Mouse (Mus musculus) cerebellum, postnatal 4 days (tissue): Measurements from ENCODE around the gene Spata45.

Source experiments
- DNase-seq, 2 experiments: peaks; one replicate each; pipeline ENCODE4 v3.0.0; 2022; ENCODE audit warnings: low spot score in 2 of 2, mixed read lengths in 1 of 2

Spata45 gene

GRCm38 (mm10) chr1:191041352-191041751, 4.9 kb downstream of the Spata45 start:
- DNase-seq = no peak

GRCm38 (mm10) chr1:191042106-191042505, 5.7 kb downstream of the Spata45 start:
- DNase-seq = no peak

GRCm38 (mm10) chr1:191042688-191043087, 6.2 kb downstream of the Spata45 start:
- no peak for DNase-seq

GRCm38 (mm10) chr1:191045264-191045663, 8.8 kb downstream of the Spata45 start:
- DNase-seq = no peak

- DNase-seq = no peak
Measured at GRCm38 (mm10) chr1:191046231-191046824, 9.9 kb downstream of the Spata45 start.

- DNase-seq = no peak
Measured at GRCm38 (mm10) chr1:191053555-191053954, 17.1 kb downstream of the Spata45 start.

- DNase-seq = no peak
Measured at GRCm38 (mm10) chr1:191054870-191055532, 18.6 kb downstream of the Spata45 start.

- no peak for DNase-seq
Measured at GRCm38 (mm10) chr1:191055533-191055873, 19.1 kb downstream of the Spata45 start.

GRCm38 (mm10) chr1:191057461-191057860, 21.0 kb downstream of the Spata45 start:
- DNase-seq = no peak

- no peak for DNase-seq
Measured at GRCm38 (mm10) chr1:191062241-191062780, 25.9 kb downstream of the Spata45 start.

- DNase-seq = peak; percentile 97
Measured at GRCm38 (mm10) chr1:191062781-191063485, 26.5 kb downstream of the Spata45 start, which contains the start of the genes Tatdn3 and Nsl1. Tatdn3 (minus strand) TSS chr1:191062932. Nsl1 (plus strand) TSS chr1:191063012.

- no peak for DNase-seq
Measured at GRCm38 (mm10) chr1:191063700-191064099, 27.3 kb downstream of the Spata45 start.

GRCm38 (mm10) chr1:191064535-191064934, 28.1 kb downstream of the Spata45 start:
- no peak for DNase-seq

GRCm38 (mm10) chr1:191065188-191065587, 28.7 kb downstream of the Spata45 start:
- no peak for DNase-seq

GRCm38 (mm10) chr1:191068377-191068776, 31.9 kb downstream of the Spata45 start:
- DNase-seq = no peak

GRCm38 (mm10) chr1:191070259-191070658, 33.8 kb downstream of the Spata45 start:
- DNase-seq = no peak

GRCm38 (mm10) chr1:191071613-191072012, 35.2 kb downstream of the Spata45 start:
- no peak for DNase-seq

GRCm38 (mm10) chr1:191072329-191072913, 36.0 kb downstream of the Spata45 start:
- no peak for DNase-seq

- DNase-seq = no peak
Measured at GRCm38 (mm10) chr1:191073001-191073400, 36.6 kb downstream of the Spata45 start.

GRCm38 (mm10) chr1:191073486-191073885, 37.0 kb downstream of the Spata45 start:
- DNase-seq = no peak

GRCm38 (mm10) chr1:191075199-191075883, 38.9 kb downstream of the Spata45 start:
- DNase-seq = peak in 1 of 2 experiments; percentile 51

- DNase-seq = no peak
Measured at GRCm38 (mm10) chr1:191083230-191083629, 46.8 kb downstream of the Spata45 start.
